Mouse (Mus musculus): ENCODE data around the gene AC161166.1. TPM values are rescaled to one million over a fixed set of nuclear protein-coding genes. Genes with fewer than 3 reads are reported as not detected.

AC161166.1 gene
- polyA plus RNA-seq, 1 experiment, result 0.16 TPM

DNA sequence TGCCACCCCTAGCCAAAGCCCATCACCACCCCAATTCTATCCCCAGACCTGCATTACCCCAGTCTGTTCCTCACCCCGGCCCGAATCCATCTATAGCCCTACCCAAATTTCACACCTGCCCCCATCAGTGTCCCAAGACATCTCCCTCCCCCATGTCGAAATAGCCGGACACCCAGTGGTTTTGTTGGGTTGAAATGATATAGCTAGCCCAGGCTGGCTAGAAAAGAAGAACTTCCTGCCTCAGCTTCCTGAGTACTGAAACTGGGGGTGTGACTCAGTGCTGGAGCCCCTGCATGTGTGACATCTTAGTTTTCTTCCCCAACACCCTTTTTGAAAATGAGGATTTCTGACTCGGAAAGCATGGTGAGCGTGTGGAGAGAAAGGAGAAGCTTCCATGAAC is 45.4 kb downstream of the AC161166.1 start:
- Histone ChIP-seq H3ac (ENCODE audit: control insufficient read depth, insufficient read length, low read depth) (no peak overlapping the region), H3K4me3 (ENCODE audit: insufficient read depth, poor library complexity, severe bottlenecking) (no peak overlapping the region), H3K79me2 (ENCODE audit: control insufficient read depth, insufficient read depth) (peaks cover 69% of the 10 kb centered on the region), H3K79me3 (ENCODE audit: low read depth) (peaks cover 65% of the 10 kb centered on the region), H3K27me3 (ENCODE audit: control insufficient read depth, insufficient read depth, insufficient read length) (no peaks in the 10 kb centered on the region), H3K36me3 (ENCODE audit: control insufficient read depth, insufficient read depth) (peaks cover 68% of the 10 kb centered on the region)
- TF ChIP-seq MYOG (IDR thresholded peaks at IDR 0.05; ENCODE audit: control insufficient read depth, extremely low read depth, insufficient read length) (no peak), MYOD1 (IDR thresholded peaks at IDR 0.05; ENCODE audit: control insufficient read depth, insufficient read length, low read depth) (no peak), USF1 (IDR thresholded peaks at IDR 0.05; ENCODE audit: low read depth) (no peak), CTCF (IDR thresholded peaks at IDR 0.05; ENCODE audit: control insufficient read depth, insufficient read depth, insufficient read length) (no peak)

- Histone ChIP-seq H3K36me3 (ENCODE audit: control insufficient read depth, insufficient read depth) (peaks cover 41% of the 10 kb centered on the region), H3K4me3 (ENCODE audit: insufficient read depth, poor library complexity, severe bottlenecking) (peak within 1 kb of the TSS; percentile 69), H3K79me2 (ENCODE audit: control insufficient read depth, insufficient read depth) (peaks cover 55% of the 10 kb centered on the region), H3ac (ENCODE audit: control insufficient read depth, insufficient read length, low read depth) (peak within 1 kb of the TSS; percentile 73), H3K79me3 (ENCODE audit: low read depth) (peaks cover 50% of the 10 kb centered on the region), H3K27me3 (ENCODE audit: control insufficient read depth, insufficient read depth, insufficient read length) (no peaks in the 10 kb centered on the region)
- TF ChIP-seq USF1 (IDR thresholded peaks at IDR 0.05; ENCODE audit: low read depth), result peak; percentile 76
- TF ChIP-seq MYOG (IDR thresholded peaks at IDR 0.05; ENCODE audit: control insufficient read depth, extremely low read depth, insufficient read length), result no peak
- TF ChIP-seq MAX (IDR thresholded peaks at IDR 0.05), result peak; percentile 28
Measured at GRCm38 (mm10) chr7:24462388-24463319, 49.6 kb downstream of the AC161166.1 start, which contains the start of gene Plaur. Plaur (plus strand) TSS chr7:24462484.

- Histone ChIP-seq H3K79me2 (ENCODE audit: control insufficient read depth, insufficient read depth) (peaks cover 44% of the 10 kb centered on the region), H3K4me3 (ENCODE audit: insufficient read depth, poor library complexity, severe bottlenecking) (no peak overlapping the region), H3ac (ENCODE audit: control insufficient read depth, insufficient read length, low read depth) (no peak overlapping the region), H3K27me3 (ENCODE audit: control insufficient read depth, insufficient read depth, insufficient read length) (no peaks in the 10 kb centered on the region), H3K36me3 (ENCODE audit: control insufficient read depth, insufficient read depth) (peaks cover 29% of the 10 kb centered on the region), H3K79me3 (ENCODE audit: low read depth) (peaks cover 42% of the 10 kb centered on the region)
- TF ChIP-seq USF1 (IDR thresholded peaks at IDR 0.05; ENCODE audit: low read depth), result no peak
- no peak for TF ChIP-seq CTCF (IDR thresholded peaks at IDR 0.05; ENCODE audit: control insufficient read depth, insufficient read depth, insufficient read length)
- TF ChIP-seq MYOD1 (IDR thresholded peaks at IDR 0.05; ENCODE audit: control insufficient read depth, insufficient read length, low read depth), result no peak
- TF ChIP-seq MYOG (IDR thresholded peaks at IDR 0.05; ENCODE audit: control insufficient read depth, extremely low read depth, insufficient read length), result no peak
- no peak for TF ChIP-seq MAX (IDR thresholded peaks at IDR 0.05)
- no peak for TF ChIP-seq CEBPB (IDR thresholded peaks at IDR 0.05; ENCODE audit: low read depth)
- TF ChIP-seq FOSL1 (IDR thresholded peaks at IDR 0.05; ENCODE audit: insufficient read depth, low read length, poor library complexity, severe bottlenecking), result no peak
Measured at GRCm38 (mm10) chr7:24461376-24462051, 50.7 kb downstream of the AC161166.1 start.

Other genes starting within 250 kb of the AC161166.1 start
- gene Zfp93, start 242.0 kb downstream of the AC161166.1 start, polyA plus RNA-seq (2012; fragmentation: generic; extraction: Trizol), result 1.8 TPM
- 8.8 TPM for gene Zfp61, start 211.2 kb downstream of the AC161166.1 start, polyA plus RNA-seq (2012; fragmentation: generic; extraction: Trizol)
- gene Zfp94, start 195.8 kb downstream of the AC161166.1 start, polyA plus RNA-seq (2012; fragmentation: generic; extraction: Trizol), result 2.4 TPM
- 0.22 TPM for gene Tescl, start 178.5 kb downstream of the AC161166.1 start, polyA plus RNA-seq (2012; fragmentation: generic; extraction: Trizol)
- gene Lypd5, start 163.3 kb downstream of the AC161166.1 start, polyA plus RNA-seq (2012; fragmentation: generic; extraction: Trizol), result not detected
- 82.2 TPM for gene Kcnn4, start 142.2 kb downstream of the AC161166.1 start, polyA plus RNA-seq (2012; fragmentation: generic; extraction: Trizol)
- 21.8 TPM for gene Smg9, start 112.8 kb downstream of the AC161166.1 start, polyA plus RNA-seq (2012; fragmentation: generic; extraction: Trizol)
- gene Irgc1, start 60.2 kb downstream of the AC161166.1 start, polyA plus RNA-seq (2012; fragmentation: generic; extraction: Trizol), result 0.33 TPM
- 191 TPM for gene Plaur, start 50.0 kb downstream of the AC161166.1 start, polyA plus RNA-seq (2012; fragmentation: generic; extraction: Trizol)
- gene Cadm4, start 30.4 kb downstream of the AC161166.1 start, polyA plus RNA-seq (2012; fragmentation: generic; extraction: Trizol), result 160 TPM
- 53.8 TPM for gene Zfp428, start 5.4 kb downstream of the AC161166.1 start, polyA plus RNA-seq (2012; fragmentation: generic; extraction: Trizol)
- gene Irgq, start 18.2 kb upstream of the AC161166.1 start, polyA plus RNA-seq (2012; fragmentation: generic; extraction: Trizol), result 7.9 TPM
- 0.23 TPM for gene Pinlyp, start 33.7 kb upstream of the AC161166.1 start, polyA plus RNA-seq (2012; fragmentation: generic; extraction: Trizol)
- 57.4 TPM for gene Xrcc1, start 33.8 kb upstream of the AC161166.1 start, polyA plus RNA-seq (2012; fragmentation: generic; extraction: Trizol)
- gene Ethe1, start 75.1 kb upstream of the AC161166.1 start, polyA plus RNA-seq (2012; fragmentation: generic; extraction: Trizol), result 48.0 TPM
- gene Zfp575, start 75.2 kb upstream of the AC161166.1 start, polyA plus RNA-seq (2012; fragmentation: generic; extraction: Trizol), result 0.35 TPM
- 4.1 TPM for gene Phldb3, start 98.3 kb upstream of the AC161166.1 start, polyA plus RNA-seq (2012; fragmentation: generic; extraction: Trizol)
- not detected for gene Lypd3, start 124.1 kb upstream of the AC161166.1 start, polyA plus RNA-seq (2012; fragmentation: generic; extraction: Trizol)
- not detected for gene Tex101, start 164.2 kb upstream of the AC161166.1 start, polyA plus RNA-seq (2012; fragmentation: generic; extraction: Trizol)
- not detected for gene BC049730, start 196.8 kb upstream of the AC161166.1 start, polyA plus RNA-seq (2012; fragmentation: generic; extraction: Trizol)
- not detected for gene Gm4763, start 214.5 kb upstream of the AC161166.1 start, polyA plus RNA-seq (2012; fragmentation: generic; extraction: Trizol)
- not detected for gene Cd177, start 247.9 kb upstream of the AC161166.1 start, polyA plus RNA-seq (2012; fragmentation: generic; extraction: Trizol)

Data from C2C12 (cell line).